In the genomic region with DNA sequence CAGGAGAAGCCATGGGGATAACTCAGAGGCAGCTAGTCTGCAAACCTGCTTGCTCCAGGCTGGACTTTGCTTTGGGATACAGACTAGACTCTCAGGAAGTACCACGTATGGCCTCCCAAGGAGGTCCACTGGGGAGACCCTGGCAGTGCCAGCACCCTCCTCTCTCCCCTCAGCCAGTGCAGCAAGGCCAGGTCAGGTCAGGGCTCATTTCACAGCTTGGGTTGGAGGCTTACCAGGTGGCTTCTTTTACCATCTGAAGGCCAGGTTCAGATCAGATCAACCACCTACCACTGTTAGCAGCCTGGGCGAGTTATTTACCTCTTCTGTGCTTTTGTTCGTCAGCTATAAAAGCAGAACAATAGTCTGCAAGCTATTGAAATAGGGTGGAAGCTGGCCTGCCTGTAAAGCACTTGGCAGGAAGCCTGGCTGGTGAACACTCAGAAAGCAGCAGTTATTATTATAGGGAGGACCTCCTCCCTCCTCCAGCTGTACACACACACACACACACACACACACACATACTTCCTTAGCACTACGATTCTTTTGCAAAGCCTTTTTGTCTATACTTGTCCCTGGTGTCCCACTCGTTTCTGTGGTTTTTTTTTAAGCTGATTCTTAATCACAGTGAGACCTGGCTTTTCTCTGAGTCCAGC, we compare ENCODE assay signal across 9 mouse cellular contexts. TPM values are rescaled to one million over a fixed set of nuclear protein-coding genes. Genes with fewer than 3 reads are reported as not detected.
DNase-seq lines count a peak whose midpoint lies in the region; ATAC-seq and TF ChIP-seq lines count a peak whose summit lies in the region.
"Had no signal": no experiment of that assay in that cellular context is flagged by ENCODE, and none has a peak within 500 bp of the region (broad histone marks: within the 10 kb centered on the region; RNA-seq: fewer than 3 reads in every experiment).

No protein-coding gene starts in this region.

- no peak for TF ChIP-seq CTCF in lung, adult 2 months (IDR thresholded peaks at IDR 0.05; ENCODE audit: insufficient read depth, low read length)

- H3K4me3 ChIP-seq in lung, adult 2 months (replicated peaks; ENCODE audit: extremely low read depth, low read depth, low read length), result no peak overlapping the region
- H3K4me3 ChIP-seq in hindbrain, embryonic 13.5 days, result no peak overlapping the region
- H3K4me3 ChIP-seq in lung, embryonic 16.5 days (ENCODE audit: low read length), result no peak overlapping the region
- H3K4me3 ChIP-seq in stomach, embryonic 16.5 days (replicated peaks; ENCODE audit: low read length), result no peak overlapping the region

- no peaks in the 10 kb centered on the region; the same call in 1 of the 2 replicates for H3K36me3 ChIP-seq in hindbrain, embryonic 13.5 days
- H3K36me3 ChIP-seq in lung, embryonic 16.5 days (ENCODE audit: control insufficient read depth, insufficient read depth, low read length), result no peaks in the 10 kb centered on the region
- H3K36me3 ChIP-seq in stomach, embryonic 16.5 days (ENCODE audit: control insufficient read depth, insufficient read depth, low read length), result no peaks in the 10 kb centered on the region

- no peak overlapping the region for H3K4me2 ChIP-seq in hindbrain, embryonic 13.5 days
- no peak overlapping the region for H3K4me2 ChIP-seq in lung, embryonic 16.5 days (ENCODE audit: low read depth, low read length)
- peak overlapping the region; percentile 21; the same call in 1 of the 2 replicates for H3K4me2 ChIP-seq in stomach, embryonic 16.5 days (ENCODE audit: low read depth, low read length)

- 17% methylated on average over 5 of the region's 5 CpGs for WGBS in lung, adult 2 months
- 33% methylated on average over 5 of the region's 5 CpGs for WGBS in hindbrain, embryonic 13.5 days
- WGBS in lung, embryonic 16.5 days, result 33% methylated on average over 5 of the region's 5 CpGs
- WGBS in stomach, embryonic 16.5 days, result 22% methylated on average over 5 of the region's 5 CpGs

- no peaks in the 10 kb centered on the region for H3K27me3 ChIP-seq in hindbrain, embryonic 13.5 days
- H3K27me3 ChIP-seq in lung, embryonic 16.5 days (ENCODE audit: control insufficient read depth, insufficient read depth, low read depth, low read length), result no peaks in the 10 kb centered on the region
- H3K27me3 ChIP-seq in stomach, embryonic 16.5 days (ENCODE audit: control insufficient read depth, insufficient read depth, low read length), result no peaks in the 10 kb centered on the region

- peaks cover 5% of the 10 kb centered on the region for H3K4me1 ChIP-seq in lung, adult 2 months (ENCODE audit: control insufficient read depth, insufficient read depth, low read length)
- H3K4me1 ChIP-seq in hindbrain, embryonic 13.5 days (replicated peaks), result peaks cover 21% of the 10 kb centered on the region
- H3K4me1 ChIP-seq in lung, embryonic 16.5 days (replicated peaks; ENCODE audit: control insufficient read depth, insufficient read depth, low read length), result no peaks in the 10 kb centered on the region; the same call in 1 of the 2 replicates
- H3K4me1 ChIP-seq in stomach, embryonic 16.5 days (ENCODE audit: control insufficient read depth, insufficient read depth, low read length), result peaks cover 20% of the 10 kb centered on the region

- DNase-seq in lung, adult 18-20 months, result peak; percentile 72 to 79
- DNase-seq in lung, adult 2 months, result no peak
- DNase-seq in embryo, embryonic 10.5 days (ENCODE audit: low spot score), result no peak
- no peak for DNase-seq in adrenal gland, adult (ENCODE audit: inconsistent age in 2 of 2, low spot score in 1 of 2)

- peak overlapping the region; percentile 35; the same call in 1 of the 2 replicates for H3K9ac ChIP-seq in hindbrain, embryonic 13.5 days
- no peak overlapping the region; the same call in 1 of the 2 replicates for H3K9ac ChIP-seq in lung, embryonic 16.5 days (ENCODE audit: low read length)
- 0 out of 2 replicates have a peak overlapping the region, but pooled peaks have one; percentile 8 for H3K9ac ChIP-seq in stomach, embryonic 16.5 days (ENCODE audit: low read length)

- peak; percentile 62; the same call in 1 of the 2 replicates for ATAC-seq in frontal cortex, adult (ENCODE audit: low TSS enrichment)
- ATAC-seq in hindbrain, embryonic 13.5 days (ENCODE audit: low FRiP score), result no peak
- peak; percentile 80 for ATAC-seq in lung, embryonic 16.5 days (ENCODE audit: low read depth)
- ATAC-seq in stomach, embryonic 16.5 days (ENCODE audit: insufficient read depth, low FRiP score), result peak; percentile 72; the same call in 1 of the 2 replicates

- TF ChIP-seq POLR2A in lung, adult 2 months (IDR thresholded peaks at IDR 0.05; ENCODE audit: borderline replicate concordance, extremely low read depth, low read depth, low read length), result no peak

- H3K9me3 ChIP-seq in hindbrain, embryonic 13.5 days, result no peaks in the 10 kb centered on the region
- H3K9me3 ChIP-seq in lung, embryonic 16.5 days (ENCODE audit: control insufficient read depth, low read length), result no peaks in the 10 kb centered on the region
- no peaks in the 10 kb centered on the region for H3K9me3 ChIP-seq in stomach, embryonic 16.5 days (replicated peaks; ENCODE audit: control insufficient read depth, low read length)
- H3K9me3 ChIP-seq: G1E had no signal

- H3K27ac ChIP-seq in hindbrain, embryonic 13.5 days, result peak overlapping the region; percentile 69
- H3K27ac ChIP-seq in lung, embryonic 16.5 days (ENCODE audit: low read length), result peak overlapping the region; percentile 83
- peak overlapping the region; percentile 82 for H3K27ac ChIP-seq in stomach, embryonic 16.5 days (ENCODE audit: low read length)

RNA-seq across cellular contexts. Expression of gene Mecr, which starts 6.8 kb away (rescaled TPM):
- 13.4 and 22.7 TPM in 2 replicates for polyA plus RNA-seq in lung, adult 2 months (2012; rRNA removed)
- 36.9 and 38.5 TPM in 2 replicates for polyA plus RNA-seq in hindbrain, embryonic 13.5 days (2015; fragmentation: Nextera tagmentation; extraction: Ambion mirVana)
- 38.6 and 44.0 TPM in 2 replicates for polyA plus RNA-seq in lung, embryonic 16.5 days (2015; fragmentation: Nextera tagmentation; extraction: Ambion mirVana)
- 56.1 and 57.0 TPM in 2 replicates for polyA plus RNA-seq in stomach, embryonic 16.5 days (2015; fragmentation: Nextera tagmentation; extraction: Ambion mirVana)

RNA-seq across cellular contexts. Expression of gene Ptpru, which starts 12.0 kb away (rescaled TPM):
- 32.4 and 44.6 TPM in 2 replicates for polyA plus RNA-seq in lung, adult 2 months (2012; rRNA removed)
- 13.2 and 18.6 TPM in 2 replicates for polyA plus RNA-seq in hindbrain, embryonic 13.5 days (2015; fragmentation: Nextera tagmentation; extraction: Ambion mirVana)
- 14.1 and 14.6 TPM in 2 replicates for polyA plus RNA-seq in lung, embryonic 16.5 days (2015; fragmentation: Nextera tagmentation; extraction: Ambion mirVana)
- 13.7 and 13.8 TPM in 2 replicates for polyA plus RNA-seq in stomach, embryonic 16.5 days (2015; fragmentation: Nextera tagmentation; extraction: Ambion mirVana)

RNA-seq across cellular contexts. Expression of gene Srsf4, which starts 23.3 kb away (rescaled TPM):
- 38.0 and 49.9 TPM in 2 replicates for polyA plus RNA-seq in lung, adult 2 months (2012; rRNA removed)
- 115 and 119 TPM in 2 replicates for polyA plus RNA-seq in hindbrain, embryonic 13.5 days (2015; fragmentation: Nextera tagmentation; extraction: Ambion mirVana)
- 96.8 and 108 TPM in 2 replicates for polyA plus RNA-seq in lung, embryonic 16.5 days (2015; fragmentation: Nextera tagmentation; extraction: Ambion mirVana)
- 74.4 and 81.2 TPM in 2 replicates for polyA plus RNA-seq in stomach, embryonic 16.5 days (2015; fragmentation: Nextera tagmentation; extraction: Ambion mirVana)

Comparison
In these comparisons a context has a peak if more than half of its experiments do, and no peak if none do; other contexts are left out.
1. DNase-seq: peak in lung, adult 18-20 months (2 of 2); none in lung, adult 2 months (single experiment), embryo, embryonic 10.5 days (single experiment) and adrenal gland, adult (0 of 2).
2. Peak in every context shown above with its lines, with median percentiles within 50 percentile points of each other: H3K27ac ChIP-seq.